In the genomic region with DNA sequence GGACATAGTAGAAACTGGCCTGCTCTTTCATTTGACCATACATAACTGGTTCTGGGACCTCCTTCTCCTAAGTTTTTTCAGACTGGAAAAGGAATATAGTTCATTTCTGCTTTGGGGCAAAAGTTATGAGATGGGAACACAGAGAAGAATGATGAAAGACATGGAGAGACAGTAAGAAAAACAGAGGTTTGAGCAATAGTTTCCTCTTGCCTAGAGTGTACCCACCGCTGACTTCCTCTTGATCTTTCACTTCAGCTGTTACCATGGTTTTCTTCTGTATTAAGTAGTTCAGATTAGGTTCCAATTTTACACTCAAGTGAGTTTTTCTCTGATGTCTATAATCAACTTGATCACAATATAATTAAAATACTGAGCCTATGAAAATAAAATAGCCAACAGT, we compare ENCODE assay signal across 12 mouse cellular contexts.
"Had no signal": no experiment of that assay in that cellular context is flagged by ENCODE, and none has a peak within 500 bp of the region (broad histone marks: within the 10 kb centered on the region; RNA-seq: fewer than 3 reads in every experiment).

No protein-coding gene starts in this region.

- DNase-seq: retina, postnatal 1 day; right cerebral cortex, adult 18-20 months; right cerebral cortex, postnatal 14 days; right cerebral cortex, postnatal 25 days; right cerebral cortex, postnatal 4 days; spleen, adult 18-20 months; thymus, adult 18-20 months; thymus, adult 2 months; thymus, postnatal 14 days; thymus, postnatal 25 days; thymus, postnatal 36 days; thymus, postnatal 4 days had no signal
